14 mouse cellular contexts compared by ENCODE assay signal in the genomic region with DNA sequence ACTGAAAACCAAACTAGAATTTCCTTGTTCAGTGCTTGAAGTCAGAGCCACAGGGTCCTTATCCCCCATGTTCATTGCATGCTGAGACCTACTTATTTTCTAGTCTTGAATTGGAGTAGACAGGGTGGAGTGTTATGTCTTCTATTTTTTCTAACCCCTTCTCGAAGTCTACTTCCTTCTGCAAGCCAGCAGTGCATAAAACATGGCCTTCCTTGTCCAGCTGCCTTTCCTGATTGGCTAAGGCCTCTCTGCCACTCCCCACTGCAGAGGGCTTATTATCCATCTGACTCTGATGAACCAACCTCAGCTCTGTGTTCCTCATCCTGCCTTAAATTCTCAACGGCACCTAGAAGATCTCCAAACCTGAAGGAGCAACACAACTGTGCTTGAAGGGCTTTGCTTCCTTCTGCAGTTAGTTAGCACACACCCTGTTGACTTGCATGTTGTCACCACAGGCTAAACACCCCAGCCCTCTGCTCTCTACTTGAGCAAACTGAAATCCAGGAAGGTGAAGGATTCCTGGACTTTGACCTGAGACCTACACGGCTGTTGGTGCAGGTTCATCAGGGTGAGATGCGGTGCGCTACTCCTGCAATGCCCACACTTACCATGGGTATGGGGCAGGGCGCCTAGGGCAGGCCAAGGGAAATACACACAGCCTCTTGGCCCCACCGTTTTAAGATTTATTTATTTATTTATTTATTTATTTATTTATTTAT.
DNase-seq lines count a peak whose midpoint lies in the region; ATAC-seq and TF ChIP-seq lines count a peak whose summit lies in the region.
"Had no signal": no experiment of that assay in that cellular context is flagged by ENCODE, and none has a peak within 500 bp of the region (broad histone marks: within the 10 kb centered on the region; RNA-seq: fewer than 3 reads in every experiment).

No protein-coding gene starts in this region.

- dilution Hi-C loops in CH12.LX (cut with MboI; ENCODE audit: extremely low pct_ligation_motif_present, extremely low pct_unique_long_range_greater_than_20kb, low sequenced_read_pairs): no loop called here

- no peak for TF ChIP-seq CTCF in CH12.LX (conservative IDR thresholded peaks at IDR 0.05 in 1 of 2, IDR thresholded peaks at IDR 0.05 in 1 of 2; ENCODE audit: low read depth in 2 of 2, low read length in 2 of 2)

- WGBS in kidney, embryonic 14.5 days: 65% methylated on average over 7 of the region's 7 CpGs
- 61% methylated on average over 7 of the region's 7 CpGs for WGBS in intestine, embryonic 14.5 days
- WGBS in hindbrain, embryonic 16.5 days: 87% methylated on average over 7 of the region's 7 CpGs

- H3K79me2 ChIP-seq in CH12.LX (replicated peaks; ENCODE audit: control insufficient read depth, extremely low read depth, insufficient read depth, poor library complexity, severe bottlenecking): no peaks in the 10 kb centered on the region; the same call in 1 of the 2 replicates

- H3K4me2 ChIP-seq in kidney, embryonic 14.5 days (replicated peaks; ENCODE audit: low read depth, low read length): no peak overlapping the region
- H3K4me2 ChIP-seq in CH12.LX (ENCODE audit: insufficient read depth, low read depth, poor library complexity, severe bottlenecking): 0 out of 2 replicates have a peak overlapping the region, but pooled peaks have one; percentile 4
- H3K4me2 ChIP-seq in intestine, embryonic 14.5 days (ENCODE audit: low read length): no peak overlapping the region
- no peak overlapping the region for H3K4me2 ChIP-seq in hindbrain, embryonic 16.5 days (ENCODE audit: low read length)

- no peaks in the 10 kb centered on the region for H3K27me3 ChIP-seq in kidney, embryonic 14.5 days (ENCODE audit: control insufficient read depth, insufficient read depth, low read length)
- H3K27me3 ChIP-seq in CH12.LX (replicated peaks): no peaks in the 10 kb centered on the region
- H3K27me3 ChIP-seq in intestine, embryonic 14.5 days (replicated peaks; ENCODE audit: control insufficient read depth, insufficient read depth, low read length): no peaks in the 10 kb centered on the region
- no peaks in the 10 kb centered on the region for H3K27me3 ChIP-seq in hindbrain, embryonic 16.5 days (replicated peaks; ENCODE audit: control insufficient read depth, insufficient read depth, low read length)

- no peak for ATAC-seq in kidney, embryonic 14.5 days (ENCODE audit: low FRiP score, low TSS enrichment)
- peak; percentile 29; the same call in 1 of the 2 replicates for ATAC-seq in intestine, embryonic 14.5 days (replicated peaks; ENCODE audit: low FRiP score, low TSS enrichment, low read depth)
- ATAC-seq in megakaryocyte progenitor cell, adult 5-6 weeks (replicated peaks; ENCODE audit: poor library complexity): peak; percentile 58
- ATAC-seq in frontal cortex, adult (ENCODE audit: low TSS enrichment): no peak
- ATAC-seq in hindbrain, embryonic 16.5 days: no peak
- ATAC-seq: CD4-positive, CD25-positive, alpha-beta regulatory T cell, adult 4 months had no signal

- peak overlapping the region; percentile 61; the same call in 1 of the 2 replicates for H3K27ac ChIP-seq in kidney, embryonic 14.5 days (ENCODE audit: low read depth, low read length)
- H3K27ac ChIP-seq in CH12.LX (ENCODE audit: insufficient read depth, low read depth): peak overlapping the region; percentile 83
- peak overlapping the region; percentile 80 for H3K27ac ChIP-seq in intestine, embryonic 14.5 days (ENCODE audit: low read depth)
- no peak overlapping the region for H3K27ac ChIP-seq in hindbrain, embryonic 16.5 days (ENCODE audit: low read depth, low read length)

- TF ChIP-seq RAD21 in CH12.LX (IDR thresholded peaks at IDR 0.05; ENCODE audit: low read depth, low read length): no peak

- 0 out of 2 replicates have a peak, but pooled peaks cover 2% of the 10 kb centered on the region for H3K36me3 ChIP-seq in kidney, embryonic 14.5 days (ENCODE audit: control insufficient read depth, insufficient read depth, low read length)
- peaks cover 2 to 44% of the 10 kb centered on the region in 2 experiments for H3K36me3 ChIP-seq in CH12.LX (replicated peaks in 1 of 2; ENCODE audit: control insufficient read depth in 1 of 2, insufficient read depth in 1 of 2, low read length in 1 of 2)
- peaks cover 5% of the 10 kb centered on the region; the same call in 1 of the 2 replicates for H3K36me3 ChIP-seq in intestine, embryonic 14.5 days (ENCODE audit: control insufficient read depth, insufficient read depth, low read length)
- no peaks in the 10 kb centered on the region for H3K36me3 ChIP-seq in hindbrain, embryonic 16.5 days (ENCODE audit: control insufficient read depth, insufficient read depth, low read length)

- no peak for TF ChIP-seq POLR2A in CH12.LX (IDR thresholded peaks at IDR 0.05; ENCODE audit: low read depth, low read length)

- H3K4me1 ChIP-seq in kidney, embryonic 14.5 days (ENCODE audit: control insufficient read depth, insufficient read depth, low read length): peaks cover 83% of the 10 kb centered on the region
- peaks cover 44 to 98% of the 10 kb centered on the region in 2 experiments for H3K4me1 ChIP-seq in CH12.LX (ENCODE audit: control insufficient read depth in 1 of 2, insufficient read depth in 2 of 2)
- peaks cover 86% of the 10 kb centered on the region for H3K4me1 ChIP-seq in intestine, embryonic 14.5 days (replicated peaks; ENCODE audit: control insufficient read depth, insufficient read depth, low read length)
- peaks cover 68% of the 10 kb centered on the region for H3K4me1 ChIP-seq in hindbrain, embryonic 16.5 days (ENCODE audit: control insufficient read depth, insufficient read depth, low read depth, low read length)

- H3K9me3 ChIP-seq in kidney, embryonic 14.5 days (ENCODE audit: control insufficient read depth, low read length): no peaks in the 10 kb centered on the region
- no peaks in the 10 kb centered on the region for H3K9me3 ChIP-seq in CH12.LX (replicated peaks; ENCODE audit: low read length)
- no peaks in the 10 kb centered on the region for H3K9me3 ChIP-seq in intestine, embryonic 14.5 days (ENCODE audit: control insufficient read depth, low read length)
- H3K9me3 ChIP-seq in hindbrain, embryonic 16.5 days (ENCODE audit: control insufficient read depth, low read length): no peaks in the 10 kb centered on the region

- H3K9ac ChIP-seq in kidney, embryonic 14.5 days (ENCODE audit: low read depth, low read length): no peak overlapping the region
- peak overlapping the region; percentile 15; the same call in 1 of the 2 replicates for H3K9ac ChIP-seq in CH12.LX (ENCODE audit: insufficient read depth, low read depth)
- H3K9ac ChIP-seq in intestine, embryonic 14.5 days (ENCODE audit: low read length): no peak overlapping the region
- no peak overlapping the region for H3K9ac ChIP-seq in hindbrain, embryonic 16.5 days (ENCODE audit: low read depth, low read length)

- in situ Hi-C loops in CH12.LX (cut with MboI; ENCODE audit: low pct_ligation_motif_present, low pct_unique_long_range_greater_than_20kb, low sequenced_read_pairs): no loop called here

- no peak for DNase-seq in kidney, postnatal 14 days
- peak; percentile 84 for DNase-seq in CH12.LX (ENCODE audit: extremely low read depth)
- DNase-seq in intestine, embryonic 14.5 days (ENCODE audit: low spot score): no peak
- DNase-seq in natural killer cell, adult 2 months (ENCODE audit: low spot score in 2 of 2): no peak
- DNase-seq: cerebellum, adult 9-11 months; gastrocnemius, postnatal 36 days; left cerebral cortex, postnatal 4 days; midbrain, embryonic 14.5 days had no signal

- no peak for TF ChIP-seq EP300 in CH12.LX (IDR thresholded peaks at IDR 0.05; ENCODE audit: low read length)

- no peak overlapping the region for H3K4me3 ChIP-seq in kidney, embryonic 14.5 days (ENCODE audit: low read length)
- peak overlapping the region in 1 of 3 experiments; percentile 7 for H3K4me3 ChIP-seq in CH12.LX (replicated peaks in 1 of 3; ENCODE audit: low read depth in 2 of 3, low read length in 2 of 3, poor library complexity in 1 of 3)
- H3K4me3 ChIP-seq in intestine, embryonic 14.5 days (ENCODE audit: low read depth, low read length): no peak overlapping the region
- H3K4me3 ChIP-seq in hindbrain, embryonic 16.5 days (ENCODE audit: low read length): no peak overlapping the region
- H3K4me3 ChIP-seq: erythroblast, embryonic 14.5 days had no signal

TF ChIP-seq in CH12.LX, 34 proteins besides CTCF, POLR2A, EP300 and RAD21:
- TF ChIP-seq ZNF384 (IDR thresholded peaks at IDR 0.05; ENCODE audit: low read depth, low read length): peak; percentile 65
- peak; percentile 71; the same call in 1 of the 2 replicates for TF ChIP-seq TBP (conservative IDR thresholded peaks at IDR 0.05; ENCODE audit: low read depth, low read length)
- no peak for TF ChIP-seq TCF12 (IDR thresholded peaks at IDR 0.05; ENCODE audit: low read depth, low read length)
- no peak for TF ChIP-seq JUND (conservative IDR thresholded peaks at IDR 0.05; ENCODE audit: low read depth, low read length)
- TF ChIP-seq SIN3A (IDR thresholded peaks at IDR 0.05; ENCODE audit: low read length): no peak
- 0 out of 2 replicates have a peak, but pooled peaks have one; percentile 22 for TF ChIP-seq ELF1 (IDR thresholded peaks at IDR 0.05; ENCODE audit: low read depth, low read length)

Comparison
In these comparisons a context has a peak if more than half of its experiments do, and no peak if none do; other contexts are left out.
1. ATAC-seq: peak in intestine, embryonic 14.5 days (single experiment) and megakaryocyte progenitor cell, adult 5-6 weeks (single experiment); none in kidney, embryonic 14.5 days (single experiment), frontal cortex, adult (single experiment) and hindbrain, embryonic 16.5 days (single experiment).